Mouse (Mus musculus) neural tube, embryonic 11.5 days (tissue): ENCODE results near the gene Gm21746. TPM values are rescaled to one million over a fixed set of nuclear protein-coding genes. Genes with fewer than 3 reads are reported as not detected.
"Not testable (repeated sequence)": the region's sequence is repeated elsewhere in the genome, so short reads cannot be mapped to it uniquely, and the experiment has no call there.

ENCODE experiments used
- ATAC-seq: fragments of 200-750 bp; cut with Nextera tagmentation; 2 replicates; pipeline ENCODE4 v1.8.0; 2017; ENCODE audit warnings: moderate number of reproducible peaks, mild to moderate bottlenecking, moderate TSS enrichment, moderate library complexity; ENCODE audit not compliant: insufficient read depth, low FRiP score, low TSS enrichment
- DNase-seq: peaks from one replicate; pipeline ENCODE4 v3.0.0-alpha.2; 2015; ENCODE audit warnings: low spot score
- H3K27ac ChIP-seq: fragments of 300-500 bp; sonication (generic); 2 replicates; pipeline ENCODE4 v1.5.1; 2014; ENCODE audit warnings: low read depth, mild to moderate bottlenecking, low read length
- H3K27me3 ChIP-seq: fragments of 300-500 bp; sonication (generic); 2 replicates; pipeline ENCODE4 v1.6.1; 2014; ENCODE audit warnings: mild to moderate bottlenecking, low read length, mixed read lengths; ENCODE audit not compliant: control insufficient read depth, insufficient read depth
- H3K36me3 ChIP-seq: fragments of 300-500 bp; sonication (generic); 2 replicates; pipeline ENCODE4 v1.6.1; 2014; ENCODE audit warnings: mild to moderate bottlenecking, low read length, moderate library complexity, mixed read lengths; ENCODE audit not compliant: control insufficient read depth, insufficient read depth
- H3K4me1 ChIP-seq: fragments of 300-500 bp; sonication (generic); 2 replicates; pipeline ENCODE4 v1.6.1; 2014; ENCODE audit warnings: low read length, mixed read lengths; ENCODE audit not compliant: control insufficient read depth, insufficient read depth
- H3K4me2 ChIP-seq: fragments of 300-500 bp; sonication (generic); 2 replicates; pipeline ENCODE4 v1.6.1; 2014; ENCODE audit warnings: low read depth, mild to moderate bottlenecking, moderate library complexity
- H3K4me3 ChIP-seq: fragments of 300-500 bp; sonication (generic); 2 replicates; pipeline ENCODE4 v1.5.1; 2014; ENCODE audit warnings: low read depth, low read length
- H3K9ac ChIP-seq: fragments of 300-500 bp; sonication (generic); 2 replicates; pipeline ENCODE4 v1.6.1; 2014; ENCODE audit warnings: mild to moderate bottlenecking, low read length
- H3K9me3 ChIP-seq: fragments of 300-500 bp; sonication (generic); 2 replicates; pipeline ENCODE4 v1.6.1; 2016; ENCODE audit warnings: low read length; ENCODE audit not compliant: control insufficient read depth
- WGBS: fragments of 180-500 bp; shearing (Covaris S2); extraction: QIAGEN DNeasy Blood & Tissue Kit; methylation state at CpG from one replicate; pipeline ENCODE4 v1.1.7; 2014; 5-methylcytosine and 5-hydroxymethylcytosine counted together
- polyA plus RNA-seq: library from polyadenylated mRNA; unstranded; fragments of >200 nt; fragmentation: Nextera tagmentation; extraction: Ambion mirVana; gene quantifications from 2 replicates; pipeline ENCODE4 v1.2.1, GENCODE M21; 2014

Gm21746 gene
- polyA plus RNA-seq = not detected in 2 replicates

DNA sequence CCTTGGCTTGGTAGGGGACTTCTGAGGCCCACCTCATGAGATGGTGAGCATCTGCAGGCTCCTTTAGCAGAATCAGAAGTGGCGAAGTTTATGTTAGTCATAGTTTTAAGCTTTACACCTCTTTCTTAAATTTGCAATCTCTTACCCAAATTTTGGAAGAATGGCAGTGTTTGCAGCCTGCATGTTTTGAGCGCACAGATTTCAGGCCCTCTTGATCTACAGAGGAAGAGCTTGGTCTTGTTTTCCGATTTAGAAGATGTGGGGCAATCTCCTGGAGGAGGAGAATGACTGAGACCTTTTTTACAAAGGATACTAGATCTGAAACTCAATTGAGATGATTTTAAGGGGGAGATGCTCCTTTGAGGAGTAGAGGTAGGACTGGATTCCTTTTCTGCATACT, at the start of gene Gm21746:
Gm21746 (minus strand) TSS at position 101 of the 400 bp plus-strand sequence.
- H3K9me3 ChIP-seq, H3K4me1 ChIP-seq, ATAC-seq, H3K4me2 ChIP-seq, H3K27ac ChIP-seq, H3K27me3 ChIP-seq, H3K36me3 ChIP-seq, H3K9ac ChIP-seq, DNase-seq, H3K4me3 ChIP-seq: not testable (repeated sequence)
- WGBS = 75% methylated on average over 2 of the region's 3 CpGs

DNA sequence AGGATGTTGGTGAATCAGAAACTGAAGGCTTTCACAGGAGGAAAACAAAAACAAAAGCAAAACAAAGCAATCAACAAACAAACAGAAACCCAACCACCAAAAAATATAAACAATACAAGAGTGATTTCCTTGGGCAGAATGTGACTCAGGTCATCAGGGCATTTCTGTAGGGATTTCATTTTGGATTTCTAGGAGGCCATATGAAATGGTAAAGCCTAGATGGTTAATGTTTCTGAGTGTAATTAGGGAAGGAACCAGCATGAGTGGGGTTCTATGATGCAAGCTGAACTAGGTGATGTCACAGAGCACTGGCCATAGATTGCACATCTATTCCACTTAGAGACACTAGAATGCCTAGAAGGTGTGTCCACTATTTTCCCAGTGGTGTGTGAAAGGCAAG, 29.0 kb upstream of the Gm21746 start, which contains the start of gene Gm20873:
Gm20873 (plus strand) TSS at position 301 of the 400 bp plus-strand sequence.
- H3K4me3 ChIP-seq, H3K27me3 ChIP-seq, DNase-seq, H3K36me3 ChIP-seq, H3K4me2 ChIP-seq, ATAC-seq, H3K4me1 ChIP-seq, H3K9me3 ChIP-seq, H3K9ac ChIP-seq, H3K27ac ChIP-seq: not testable (repeated sequence)

Other genes starting within 250 kb of the Gm21746 start
- not detected in 2 replicates for gene Gm20873, start 29.1 kb upstream of the Gm21746 start, polyA plus RNA-seq